Mouse (Mus musculus) embryonic fibroblast, embryonic 13.5 days (primary cell): Measurements from ENCODE around the gene Nup85. TPM values are rescaled to one million over a fixed set of nuclear protein-coding genes. Genes with fewer than 3 reads are reported as not detected.

Experiments
- H3K27ac ChIP-seq: 2 replicates; pipeline ENCODE4 v1.5.1; 2012; ENCODE audit warnings: low read length, control low read depth, inconsistent platforms; ENCODE audit not compliant: insufficient read depth
- H3K4me1 ChIP-seq: 2 replicates; pipeline ENCODE4 v1.6.1; 2011; ENCODE audit warnings: low read length; ENCODE audit not compliant: control insufficient read depth, insufficient read depth
- H3K4me3 ChIP-seq: 2 replicates; pipeline ENCODE4 v1.5.1; 2011; ENCODE audit warnings: mild to moderate bottlenecking, control low read depth, low read length; ENCODE audit not compliant: insufficient read depth
- CTCF ChIP-seq: IDR thresholded peaks from 2 replicates; pipeline ENCODE4 v1.5.1; 2011; ENCODE audit warnings: mild to moderate bottlenecking, control low read depth, low read length, moderate library complexity, borderline replicate concordance; ENCODE audit not compliant: insufficient read depth
- POLR2A ChIP-seq: IDR thresholded peaks from 2 replicates; pipeline ENCODE4 v1.6.1; 2011; ENCODE audit warnings: low read depth, mild to moderate bottlenecking, control low read depth, low read length, moderate library complexity
- polyA plus RNA-seq: library from polyadenylated mRNA; stranded (reverse); fragments of >200 nt; gene quantifications from 2 replicates; pipeline ENCODE4 v1.2.4, GENCODE M21; 2011; ENCODE audit warnings: low read depth; ENCODE audit not compliant: missing spikeins, insufficient read length

The Nup85 gene
- polyA plus RNA-seq, 1 experiment = 81.1 TPM

DNA sequence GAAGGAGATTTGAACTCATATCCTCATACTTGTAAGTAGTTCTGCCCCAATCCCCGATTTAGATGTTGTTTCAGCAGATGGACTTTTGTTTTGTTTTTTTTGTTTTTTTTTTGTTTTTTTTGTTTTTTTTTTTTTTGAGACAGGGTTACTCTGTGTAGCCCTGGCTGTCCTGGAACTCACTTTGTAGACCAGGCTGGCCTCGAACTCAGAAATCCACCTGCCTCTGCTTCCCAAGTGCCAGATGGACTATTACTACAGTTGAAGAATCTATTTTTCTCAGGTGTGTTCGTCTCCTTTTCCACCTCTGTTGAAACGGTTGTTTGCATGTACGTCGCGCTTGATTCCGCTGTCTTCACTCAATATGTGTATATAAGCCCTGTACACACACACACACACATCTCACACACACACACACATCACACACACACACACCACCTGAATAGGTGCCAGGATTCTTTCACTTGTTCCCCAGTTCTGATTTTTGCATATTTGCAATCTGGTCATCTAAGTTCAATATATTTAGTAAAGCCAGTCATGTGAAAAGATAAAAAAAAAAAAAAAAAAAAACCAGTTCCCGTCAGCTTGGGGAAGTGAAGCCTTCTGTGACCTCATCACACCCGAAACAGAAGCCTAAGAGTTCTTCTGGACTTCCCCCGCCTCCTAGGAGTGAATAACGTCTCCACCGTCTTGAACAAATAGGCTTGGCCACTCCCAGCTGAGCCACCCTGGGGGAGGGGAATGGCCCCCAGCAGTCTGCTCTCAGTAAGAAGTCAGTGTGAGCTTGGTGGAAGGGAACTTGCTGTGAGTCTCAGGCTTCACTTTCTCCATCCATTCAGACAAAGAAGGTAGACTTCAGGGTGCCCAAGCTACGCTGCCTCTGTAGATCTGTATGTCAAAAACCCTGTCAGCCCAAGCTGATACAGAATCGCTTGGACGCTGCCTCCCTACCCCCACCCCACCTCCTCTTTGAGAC is 66.6 kb downstream of the Nup85 start:
- no peak overlapping the region for H3K4me3 ChIP-seq
- no peak overlapping the region for H3K27ac ChIP-seq
- H3K4me1 ChIP-seq = no peaks in the 10 kb centered on the region
- TF ChIP-seq POLR2A (0 out of 2 replicates have a peak, but pooled peaks have one; percentile 32), CTCF (no peak)

DNA sequence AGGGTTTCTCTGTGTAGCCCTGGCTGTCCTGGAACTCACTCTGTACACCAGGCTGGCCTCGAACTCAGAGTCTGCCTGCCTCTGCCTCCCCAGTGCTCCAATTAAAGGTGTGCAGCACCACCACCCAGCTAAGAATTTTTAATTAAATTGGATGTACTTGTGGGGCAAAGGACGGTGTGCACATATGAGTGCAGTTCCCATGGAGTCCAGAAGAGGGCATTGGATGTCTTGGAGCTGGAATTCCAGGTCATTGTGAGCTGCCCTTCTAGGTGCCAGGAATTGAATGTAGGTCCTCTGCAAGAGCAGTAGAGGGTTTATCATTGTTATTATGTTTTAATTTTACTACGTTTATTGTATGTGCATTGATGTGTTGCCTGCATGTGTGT is 67.3 kb downstream of the Nup85 start:
- Histone ChIP-seq H3K4me3 (no peak overlapping the region), H3K4me1 (no peaks in the 10 kb centered on the region), H3K27ac (no peak overlapping the region)
- TF ChIP-seq CTCF (peak; percentile 31; the same call in 1 of the 2 replicates), POLR2A (no peak)

DNA sequence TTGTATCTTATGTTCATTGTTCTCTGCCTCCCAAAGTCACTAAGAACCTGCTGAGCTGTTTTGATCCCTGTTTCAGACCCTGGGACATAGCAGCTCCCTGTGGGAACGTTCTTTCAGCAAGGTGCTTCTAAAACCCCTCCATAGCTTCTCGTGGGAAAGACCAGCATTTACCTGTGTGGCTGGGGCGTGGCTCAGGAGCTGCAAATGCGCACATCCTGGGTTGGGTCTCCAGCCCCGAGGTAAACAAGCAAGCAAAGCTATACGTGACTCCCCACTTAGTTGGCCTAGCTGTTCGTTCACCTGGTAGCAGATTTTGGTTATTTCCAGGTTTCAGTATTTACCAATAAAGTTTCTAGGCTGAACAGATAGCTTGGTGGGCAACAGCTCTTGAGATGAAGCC is 68.0 kb downstream of the Nup85 start:
- no peak overlapping the region for H3K4me3 ChIP-seq

DNA sequence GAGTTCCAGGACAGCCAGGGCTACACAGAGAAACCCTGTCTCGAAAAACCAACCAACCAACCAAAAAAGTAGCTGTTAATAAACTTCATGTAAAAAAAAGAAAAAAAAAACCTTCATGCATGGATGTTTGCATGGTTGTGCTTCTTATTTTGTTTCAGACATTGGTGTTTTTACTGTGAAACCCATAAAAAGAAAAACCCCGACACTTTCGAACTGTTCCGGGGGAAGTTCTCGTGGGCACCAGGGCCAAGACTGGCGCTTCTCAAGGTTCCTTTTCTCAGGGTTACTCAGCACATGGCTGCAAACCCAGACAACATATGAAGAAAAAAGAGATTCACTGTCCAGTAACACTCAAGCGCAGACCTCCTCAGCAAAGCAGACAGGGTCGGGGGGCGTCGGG is 68.6 kb downstream of the Nup85 start:
- TF ChIP-seq POLR2A (no peak), CTCF (no peak)
- Histone ChIP-seq H3K4me1 (no peaks in the 10 kb centered on the region), H3K4me3 (no peak overlapping the region), H3K27ac (no peak overlapping the region)

More for the DNA sequence above, 68.0 kb downstream of the Nup85 start:
- TF ChIP-seq CTCF (no peak), POLR2A (no peak)
- H3K27ac ChIP-seq = no peak overlapping the region
- H3K4me1 ChIP-seq = no peaks in the 10 kb centered on the region

Other genes starting within 250 kb of the Nup85 start
- 0.15 TPM in 1 of 2 replicates, not detected in the other for gene Ush1g, start 242.4 kb upstream of the Nup85 start, polyA plus RNA-seq
- gene Otop3, start 229.7 kb upstream of the Nup85 start, polyA plus RNA-seq = not detected in 2 replicates
- 3.2 and 5.9 TPM in 2 replicates for gene Hid1, start 196.7 kb upstream of the Nup85 start, polyA plus RNA-seq
- gene Cdr2l, start 182.5 kb upstream of the Nup85 start, polyA plus RNA-seq = 24.2 and 29.5 TPM in 2 replicates
- 35.3 and 46.6 TPM in 2 replicates for gene Mrpl58, start 160.7 kb upstream of the Nup85 start, polyA plus RNA-seq
- gene Atp5h, start 144.5 kb upstream of the Nup85 start, polyA plus RNA-seq = 334 and 405 TPM in 2 replicates
- 15.9 and 18.2 TPM in 2 replicates for gene Kctd2, start 144.3 kb upstream of the Nup85 start, polyA plus RNA-seq
- not detected in 2 replicates for gene Trim80, start 123.9 kb upstream of the Nup85 start, polyA plus RNA-seq
- not detected in 2 replicates for gene Slc16a5, start 102.0 kb upstream of the Nup85 start, polyA plus RNA-seq
- gene Armc7, start 88.8 kb upstream of the Nup85 start, polyA plus RNA-seq = 7.1 and 8.2 TPM in 2 replicates
- 54.2 and 76.2 TPM in 2 replicates for gene Nt5c, start 72.6 kb upstream of the Nup85 start, polyA plus RNA-seq
- gene Jpt1, start 50.0 kb upstream of the Nup85 start, polyA plus RNA-seq = 141 and 164 TPM in 2 replicates
- 408 and 505 TPM in 2 replicates for gene Sumo2, start 28.2 kb upstream of the Nup85 start, polyA plus RNA-seq
- gene Mrps7, start 39.5 kb downstream of the Nup85 start, polyA plus RNA-seq = 31.0 and 36.5 TPM in 2 replicates
- gene Gga3, start 39.6 kb downstream of the Nup85 start, polyA plus RNA-seq = 17.0 and 30.3 TPM in 2 replicates
- gene Mif4gd, start 48.5 kb downstream of the Nup85 start, polyA plus RNA-seq = 22.3 and 26.6 TPM in 2 replicates
- 13.6 and 14.0 TPM in 2 replicates for gene Slc25a19, start 63.9 kb downstream of the Nup85 start, polyA plus RNA-seq
- 61.1 and 69.3 TPM in 2 replicates for gene Grb2, start 144.2 kb downstream of the Nup85 start, polyA plus RNA-seq
- gene Tmem94, start 201.0 kb downstream of the Nup85 start, polyA plus RNA-seq = 15.1 and 17.4 TPM in 2 replicates
- gene Caskin2, start 249.2 kb downstream of the Nup85 start, polyA plus RNA-seq = 10.0 and 13.1 TPM in 2 replicates